Mouse (Mus musculus) spleen, adult 2 months (tissue): ENCODE results near the gene Lsp1.

ENCODE experiments used
- CTCF ChIP-seq: fragments of 200-500 bp; IDR thresholded peaks from 2 replicates; pipeline ENCODE4 v1.5.1; 2011; ENCODE audit warnings: mild to moderate bottlenecking, inconsistent platforms; ENCODE audit not compliant: insufficient read depth, insufficient read length, insufficient replicate concordance; ENCODE audit errors: extremely low read depth
- POLR2A ChIP-seq: fragments of 200-500 bp; IDR thresholded peaks from 2 replicates; pipeline ENCODE4 v1.6.1; 2011; ENCODE audit warnings: low read depth, low read length, inconsistent platforms

GRCm38 (mm10) chr7:142471414-142471861 lies 10.8 kb downstream of the Lsp1 start:
- TF ChIP-seq CTCF (no peak), POLR2A (no peak)
